Mouse (Mus musculus): ENCODE measurements around the gene Lair1.
"Not testable (repeated sequence)": the region's sequence is repeated elsewhere in the genome, so short reads cannot be mapped to it uniquely, and the experiment has no call there.

The Lair1 gene
- long read RNA-seq, experiment 1, partial matches to known transcripts = 0 of 2 reads
- long read RNA-seq, experiment 1, other reads (novel, unspliced or antisense) = 0 of 2 reads
- long read RNA-seq, experiment 2, partial matches to known transcripts = 1 of 4 reads
- long read RNA-seq, experiment 2, other reads (novel, unspliced or antisense) = 1 of 4 reads

GRCm38 (mm10) chr7:4063013-4063412 is at the start of gene Lair1:
Gene Lair1 (minus strand): TSS chr7:4063204.
- intact Hi-C loops (cut with DNase I) = no loop called here

GRCm38 (mm10) chr7:4111766-4112165 is 48.8 kb upstream of the Lair1 start:
- intact Hi-C loops (cut with DNase I) = no loop called here

GRCm38 (mm10) chr7:4103411-4103810 is 40.4 kb upstream of the Lair1 start:
- intact Hi-C loops (cut with DNase I) = loop anchor here (1.0 kb wide), 1 partner anchor 42 kb away; no protein-coding TSS in a partner anchor

GRCm38 (mm10) chr7:4101144-4101543 is 38.1 kb upstream of the Lair1 start:
- intact Hi-C loops (cut with DNase I) = no loop called here

- intact Hi-C loops (cut with DNase I) = no loop called here
Observed at GRCm38 (mm10) chr7:4098832-4099231, 35.8 kb upstream of the Lair1 start.

- intact Hi-C loops (cut with DNase I) = no loop called here
Observed at GRCm38 (mm10) chr7:4098301-4098700, 35.3 kb upstream of the Lair1 start.

- intact Hi-C loops (cut with DNase I) = no loop called here
Observed at GRCm38 (mm10) chr7:4091170-4091569, 28.2 kb upstream of the Lair1 start.

GRCm38 (mm10) chr7:4088679-4089078 is 25.7 kb upstream of the Lair1 start:
- intact Hi-C loops (cut with DNase I) = no loop called here

GRCm38 (mm10) chr7:4087896-4088480 is 25.0 kb upstream of the Lair1 start:
- intact Hi-C loops (cut with DNase I) = no loop called here

- intact Hi-C loops (cut with DNase I) = no loop called here
Observed at GRCm38 (mm10) chr7:4087238-4087895, 24.4 kb upstream of the Lair1 start.

- intact Hi-C loops (cut with DNase I) = no loop called here
Observed at GRCm38 (mm10) chr7:4085562-4085961, 22.6 kb upstream of the Lair1 start.

- intact Hi-C loops (cut with DNase I) = no loop called here
Observed at GRCm38 (mm10) chr7:4084161-4084560, 21.2 kb upstream of the Lair1 start.

GRCm38 (mm10) chr7:4082804-4083203 is 19.8 kb upstream of the Lair1 start:
- intact Hi-C loops (cut with DNase I) = no loop called here

GRCm38 (mm10) chr7:4081706-4082105 is 18.7 kb upstream of the Lair1 start:
- intact Hi-C loops (cut with DNase I) = no loop called here

- intact Hi-C loops (cut with DNase I) = no loop called here
Observed at GRCm38 (mm10) chr7:4080552-4080951, 17.5 kb upstream of the Lair1 start.

- intact Hi-C loops (cut with DNase I) = no loop called here
Observed at GRCm38 (mm10) chr7:4079511-4079910, 16.5 kb upstream of the Lair1 start.

GRCm38 (mm10) chr7:4073144-4073543 is 10.1 kb upstream of the Lair1 start:
- intact Hi-C loops (cut with DNase I) = no loop called here

GRCm38 (mm10) chr7:4071066-4071465 is 8.1 kb upstream of the Lair1 start:
- intact Hi-C loops (cut with DNase I) = no loop called here

- intact Hi-C loops (cut with DNase I) = no loop called here
Observed at GRCm38 (mm10) chr7:4063714-4064425, 866 bp upstream of the Lair1 start.

GRCm38 (mm10) chr7:4060602-4061188 is 2.3 kb downstream of the Lair1 start:
- intact Hi-C loops (cut with DNase I) = not testable (repeated sequence)

GRCm38 (mm10) chr7:4026794-4027421 is 36.1 kb downstream of the Lair1 start:
- intact Hi-C loops (cut with DNase I) = loop anchor here (10.0 kb wide), 1 partner anchor 398 kb away; no protein-coding TSS in a partner anchor

Measured in adrenal gland (tissue).